Mouse (Mus musculus): ENCODE data around the gene Slc13a2. TPM values are rescaled to one million over a fixed set of nuclear protein-coding genes. Genes with fewer than 3 reads are reported as not detected.

Slc13a2 gene
- not detected for polyA plus RNA-seq (2017; shearing (Covaris generic))

DNA sequence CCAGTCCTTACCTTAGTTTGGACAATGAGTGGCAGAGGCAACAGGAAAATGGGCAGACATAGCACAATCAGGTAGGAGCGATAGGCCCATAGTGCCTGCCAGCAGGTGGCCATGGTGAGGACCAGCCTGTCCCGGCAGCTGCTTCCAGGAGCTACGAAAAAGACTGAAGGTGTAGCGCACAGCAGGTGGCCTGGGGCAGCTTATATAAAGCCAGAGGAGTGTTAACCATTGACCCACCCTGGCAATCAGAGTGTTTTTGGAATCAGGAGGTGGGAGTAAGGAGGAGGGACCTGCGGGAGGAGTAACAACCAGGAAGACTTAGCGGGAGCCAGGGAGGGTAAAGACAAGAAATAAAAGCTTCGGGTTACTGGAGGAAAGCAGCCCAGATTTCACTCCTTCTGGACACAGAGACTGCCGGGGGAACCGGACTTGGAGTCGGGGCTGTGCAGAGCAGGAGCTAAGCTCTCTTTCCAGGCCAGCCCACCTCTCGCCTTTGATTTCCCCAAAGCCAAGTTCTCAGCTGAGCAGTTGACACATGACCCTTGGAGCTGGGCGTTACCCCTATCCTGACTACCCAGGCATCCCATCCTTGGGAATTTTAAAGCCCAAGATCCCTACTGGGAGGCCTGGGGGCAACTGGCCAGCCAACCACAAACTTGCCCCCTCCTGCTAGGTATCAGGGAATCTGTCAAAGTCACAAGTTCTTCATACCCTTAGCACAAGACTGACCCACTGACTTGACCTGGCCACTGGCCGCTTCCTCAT is at the start of gene Slc13a2:
TSS of gene Slc13a2 (minus strand) at position 163 of the 765 bp plus-strand sequence.
- no peak for ATAC-seq

- ATAC-seq = no peak
Observed at GRCm38 (mm10) chr11:78471326-78472103, 49.5 kb upstream of the Slc13a2 start.

DNA sequence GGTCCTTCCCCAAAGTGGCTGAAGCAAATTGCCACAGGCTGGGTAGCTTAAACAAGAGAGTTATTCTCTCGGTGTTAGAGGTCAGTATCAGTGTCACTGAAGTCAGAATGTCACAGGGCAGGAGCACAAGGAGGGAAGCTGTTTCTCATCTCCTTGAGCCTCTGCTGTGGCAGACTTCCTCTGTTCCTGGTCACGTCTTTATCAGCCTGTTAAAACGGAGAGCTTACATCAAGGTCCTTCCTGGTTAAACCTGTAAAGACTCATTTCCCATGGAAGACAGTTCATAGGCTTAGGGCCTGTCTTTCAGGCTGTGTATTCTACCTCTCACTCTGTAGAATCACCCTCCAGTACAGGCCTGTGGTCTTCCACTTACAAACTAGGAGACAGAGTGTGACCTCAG is 45.9 kb upstream of the Slc13a2 start:
- no peak for ATAC-seq

GRCm38 (mm10) chr11:78467515-78467914 is 45.5 kb upstream of the Slc13a2 start:
- ATAC-seq = no peak

DNA sequence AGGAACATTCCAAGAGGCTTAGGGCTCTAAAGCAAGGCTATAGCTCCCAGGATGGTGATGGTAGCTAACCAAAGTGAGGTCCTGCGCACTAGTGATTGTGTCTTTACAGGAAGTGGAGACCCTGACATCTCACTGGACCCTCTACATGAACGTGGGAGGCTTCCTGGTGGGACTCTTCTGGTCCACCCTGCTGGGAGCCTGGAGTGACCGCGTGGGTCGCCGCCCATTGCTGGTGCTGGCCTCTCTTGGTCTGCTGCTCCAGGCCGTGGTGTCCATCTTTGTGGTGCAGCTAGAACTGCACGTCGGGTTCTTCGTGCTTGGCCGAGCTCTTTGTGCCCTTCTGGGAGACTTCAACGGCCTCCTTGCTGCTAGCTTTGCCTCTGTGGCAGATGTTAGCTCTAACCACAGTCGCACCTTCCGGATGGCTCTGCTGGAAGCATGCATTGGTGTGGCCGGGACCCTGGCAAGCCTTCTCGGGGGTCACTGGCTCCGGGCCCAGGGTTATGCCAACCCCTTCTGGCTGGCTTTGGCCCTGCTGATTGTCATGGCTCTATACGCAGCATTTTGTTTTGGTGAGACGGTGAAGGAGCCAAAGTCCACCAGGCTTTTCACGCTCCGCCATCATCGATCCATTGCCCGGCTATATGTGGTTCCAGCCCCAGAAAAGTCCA is 44.4 kb upstream of the Slc13a2 start:
- ATAC-seq = no peak

DNA sequence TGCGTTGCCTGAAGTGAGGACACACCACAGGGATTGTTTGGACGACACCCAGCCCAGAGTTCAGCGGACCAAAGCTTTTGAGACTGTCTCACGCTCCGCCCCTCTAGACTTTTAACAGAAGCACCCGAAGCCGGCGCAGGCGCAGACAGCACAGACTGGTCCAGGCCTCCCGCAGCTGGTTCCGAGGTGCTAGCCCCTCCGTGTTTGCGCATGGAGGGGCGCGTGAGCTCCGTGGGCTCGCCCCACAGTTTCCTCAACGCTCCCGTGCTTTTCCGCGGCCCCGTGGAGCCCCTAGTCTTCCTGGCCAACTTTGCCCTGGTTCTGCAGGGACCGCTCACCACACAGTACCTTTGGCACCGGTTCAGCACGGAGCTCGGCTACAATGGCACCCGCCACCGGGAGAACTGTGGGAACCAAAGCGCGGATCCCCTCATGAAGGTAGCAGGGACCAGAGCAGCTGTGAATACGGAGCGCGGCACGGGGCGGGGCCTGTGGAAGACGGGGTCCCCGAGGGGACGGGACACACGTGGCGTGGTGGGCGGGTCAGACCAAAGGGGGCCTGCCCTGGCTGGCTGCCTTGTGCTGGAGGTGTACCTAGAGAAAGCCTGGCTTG is 43.7 kb upstream of the Slc13a2 start, which contains the start of gene Slc46a1:
TSS of gene Slc46a1 (plus strand) at position 130 of the 613 bp plus-strand sequence.
- ATAC-seq = no peak

DNA sequence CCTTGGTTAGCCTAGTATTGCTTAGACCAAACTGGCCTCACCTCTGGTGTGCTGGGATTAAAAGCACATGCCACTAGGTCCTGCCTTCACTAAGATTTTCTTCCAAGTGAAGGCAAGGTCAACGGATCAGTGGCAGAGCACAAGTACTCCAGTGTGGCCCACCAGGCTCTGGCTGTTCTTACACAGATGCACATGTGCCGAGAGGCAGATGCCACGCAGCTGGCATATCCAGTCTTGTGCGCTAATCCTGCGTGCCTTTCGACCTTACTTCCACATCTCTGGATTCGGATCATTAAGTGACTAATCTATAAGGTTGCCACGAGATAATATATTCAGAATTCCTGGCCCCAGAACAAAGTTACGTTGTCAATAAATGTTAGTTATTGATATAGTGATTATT is 43.1 kb upstream of the Slc13a2 start:
- ATAC-seq = no peak

DNA sequence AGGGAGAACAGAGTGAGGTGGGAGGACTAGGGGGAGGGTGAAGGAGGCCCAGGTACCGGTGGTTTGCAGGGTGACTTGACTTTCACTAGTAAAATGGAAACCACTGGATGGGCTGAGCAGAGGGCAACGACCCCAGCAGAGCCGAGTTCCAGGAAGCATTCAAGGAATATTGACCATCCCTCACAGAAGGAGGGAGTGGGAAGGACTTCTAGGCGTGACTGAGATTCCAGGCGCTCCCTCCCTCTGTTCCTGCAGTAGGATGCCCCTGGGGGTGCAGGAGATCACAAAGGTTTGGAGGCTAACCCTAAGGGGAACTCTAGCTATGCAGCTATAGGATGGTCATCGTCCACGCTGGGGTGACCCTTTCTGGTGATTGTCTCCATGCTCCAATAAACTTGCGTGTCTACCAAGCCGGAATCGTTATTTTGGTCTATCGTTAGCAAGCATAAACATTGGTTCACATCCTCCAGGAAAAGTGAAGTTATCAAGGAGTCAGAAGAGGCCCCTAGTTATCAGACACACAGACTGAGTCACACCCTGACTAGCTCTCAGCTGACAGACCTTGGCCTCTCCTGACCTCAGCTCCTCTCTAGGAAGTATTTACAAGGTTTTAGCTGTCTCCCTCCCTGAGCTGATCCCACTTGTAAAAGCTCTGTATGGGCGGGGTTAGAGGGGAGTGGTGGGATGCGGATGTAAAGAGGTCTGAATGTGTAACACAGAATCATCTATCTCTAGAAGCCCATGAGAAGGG is 41.4 kb upstream of the Slc13a2 start:
- ATAC-seq = no peak

DNA sequence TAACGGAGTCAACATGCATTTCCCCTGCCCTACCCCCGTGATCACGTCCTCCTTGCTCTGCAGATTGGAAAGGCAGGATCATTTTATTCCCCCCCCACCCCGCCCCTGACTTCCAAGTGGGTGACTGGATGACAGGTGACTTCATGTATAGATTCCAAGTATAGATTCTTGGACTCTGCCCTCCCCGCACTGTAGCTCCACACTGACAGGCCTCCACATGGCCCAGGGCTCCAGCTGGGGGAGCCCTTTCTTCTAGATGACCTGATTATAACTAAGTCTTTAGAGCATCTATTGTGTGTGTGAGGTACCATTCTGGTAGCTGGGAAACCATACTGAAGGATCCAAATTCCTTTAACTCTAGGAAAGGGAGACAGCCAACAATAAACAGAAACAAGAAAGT is 40.7 kb upstream of the Slc13a2 start:
- ATAC-seq = no peak

- no peak for ATAC-seq
Observed at GRCm38 (mm10) chr11:78461894-78462293, 39.9 kb upstream of the Slc13a2 start.

DNA sequence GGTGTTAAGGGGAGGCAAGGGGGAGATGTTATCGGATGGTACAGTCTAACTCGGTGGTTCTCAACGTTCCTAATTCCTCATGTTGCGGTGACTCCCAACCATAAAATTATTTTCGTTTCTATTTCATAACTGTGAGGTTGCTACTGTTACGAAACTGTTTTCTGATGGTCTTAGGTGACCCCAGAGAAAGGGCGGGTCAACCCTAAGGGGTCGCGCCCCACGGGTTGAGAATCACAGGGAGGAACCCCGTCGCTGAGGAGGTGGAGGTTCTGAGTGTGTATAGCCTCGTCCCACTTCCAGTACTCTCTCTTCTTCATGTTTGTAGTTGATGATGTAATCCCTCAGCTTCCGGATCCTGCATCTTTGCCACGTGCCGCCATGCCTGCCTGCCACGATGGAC is 36.7 kb upstream of the Slc13a2 start:
- ATAC-seq = no peak

- ATAC-seq = no peak
Observed at GRCm38 (mm10) chr11:78455308-78455707, 33.3 kb upstream of the Slc13a2 start.

DNA sequence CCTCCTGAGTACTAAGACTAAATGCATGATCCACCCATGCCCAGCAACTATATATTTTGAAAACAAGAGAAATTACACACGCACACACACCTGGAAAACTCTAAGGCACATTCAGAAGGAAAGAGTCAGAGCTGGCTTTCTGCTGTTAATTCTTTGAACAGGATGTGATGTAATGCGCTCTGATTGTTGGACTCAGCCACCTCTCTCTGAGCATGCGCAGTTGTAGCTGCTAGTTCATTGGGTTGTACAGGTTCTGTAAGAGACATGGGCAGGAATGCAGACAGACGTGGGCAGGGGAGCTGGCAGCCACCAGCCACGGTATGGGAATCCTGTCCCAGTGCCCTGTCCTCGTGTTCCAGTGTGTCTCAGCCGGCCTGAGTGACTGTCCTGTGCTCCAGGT is 32.3 kb upstream of the Slc13a2 start:
- no peak for ATAC-seq

DNA sequence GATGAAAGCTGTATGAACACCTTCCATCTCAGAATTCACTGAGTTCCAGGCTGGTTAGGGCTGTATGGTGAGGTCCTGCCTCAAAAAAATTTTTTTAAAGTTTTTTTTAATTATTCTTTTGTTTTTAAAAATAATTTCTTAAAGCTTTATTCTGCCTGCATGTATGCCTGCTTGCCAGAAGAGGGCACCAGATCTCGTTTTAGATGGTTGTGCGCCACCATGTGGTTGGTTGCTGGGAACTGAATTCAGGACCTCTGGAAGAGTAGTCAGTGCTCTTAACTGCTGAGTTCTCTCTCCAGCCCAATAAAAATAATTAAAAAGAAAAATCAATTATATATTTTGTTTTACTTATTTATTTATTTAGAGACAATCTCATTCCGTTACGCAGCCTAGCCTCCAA is 31.7 kb upstream of the Slc13a2 start:
- ATAC-seq = no peak

GRCm38 (mm10) chr11:78450337-78450736 is 28.3 kb upstream of the Slc13a2 start:
- ATAC-seq = no peak

- ATAC-seq = no peak
Observed at GRCm38 (mm10) chr11:78448242-78448641, 26.2 kb upstream of the Slc13a2 start.

- ATAC-seq = no peak
Observed at GRCm38 (mm10) chr11:78447168-78447567, 25.2 kb upstream of the Slc13a2 start.

GRCm38 (mm10) chr11:78443115-78443514 is 21.1 kb upstream of the Slc13a2 start:
- no peak for ATAC-seq

DNA sequence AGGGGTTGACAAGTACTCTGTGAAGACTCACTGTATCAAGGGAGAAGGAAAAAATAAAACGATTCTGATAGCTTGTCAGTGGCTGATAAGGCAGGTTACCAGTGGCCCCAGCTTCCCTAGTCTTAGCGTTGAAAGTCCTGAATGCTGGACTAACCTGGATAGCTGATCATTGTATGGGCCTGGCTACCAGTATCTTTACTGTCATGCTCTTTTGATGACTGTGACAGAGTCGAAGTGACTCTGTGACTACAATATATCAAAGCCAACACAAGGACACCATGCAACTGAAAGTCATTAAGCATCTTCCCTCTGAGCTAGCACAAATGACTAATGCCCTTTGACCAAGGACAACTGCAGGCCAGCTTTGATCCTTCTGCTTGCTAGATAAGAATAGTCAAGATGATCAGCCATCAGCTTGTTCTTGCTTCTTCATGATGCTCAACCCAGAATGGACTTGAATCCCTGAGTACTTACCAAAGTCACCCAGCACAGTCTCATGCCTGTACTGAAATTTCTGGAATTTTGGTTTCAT is 16.4 kb upstream of the Slc13a2 start:
- no peak for ATAC-seq

DNA sequence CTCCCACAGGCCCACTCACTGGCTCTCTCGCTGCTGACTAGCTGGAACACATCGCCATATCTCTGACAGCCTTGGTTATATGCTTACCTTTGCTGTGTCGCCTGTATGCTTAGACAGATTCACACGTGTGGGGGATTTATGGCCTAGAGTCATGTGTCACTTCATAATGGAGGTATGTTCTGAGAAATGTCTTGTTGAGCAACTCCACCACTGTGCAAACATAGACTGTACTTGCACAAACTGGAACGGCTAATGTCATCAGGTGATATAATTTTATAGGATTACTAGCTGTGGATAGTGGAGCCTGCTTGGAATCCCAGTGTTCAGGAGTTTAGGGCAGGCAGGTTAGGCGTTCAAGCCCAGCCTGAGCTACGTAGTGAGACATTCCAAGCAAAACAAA is 15.2 kb upstream of the Slc13a2 start:
- ATAC-seq = no peak

DNA sequence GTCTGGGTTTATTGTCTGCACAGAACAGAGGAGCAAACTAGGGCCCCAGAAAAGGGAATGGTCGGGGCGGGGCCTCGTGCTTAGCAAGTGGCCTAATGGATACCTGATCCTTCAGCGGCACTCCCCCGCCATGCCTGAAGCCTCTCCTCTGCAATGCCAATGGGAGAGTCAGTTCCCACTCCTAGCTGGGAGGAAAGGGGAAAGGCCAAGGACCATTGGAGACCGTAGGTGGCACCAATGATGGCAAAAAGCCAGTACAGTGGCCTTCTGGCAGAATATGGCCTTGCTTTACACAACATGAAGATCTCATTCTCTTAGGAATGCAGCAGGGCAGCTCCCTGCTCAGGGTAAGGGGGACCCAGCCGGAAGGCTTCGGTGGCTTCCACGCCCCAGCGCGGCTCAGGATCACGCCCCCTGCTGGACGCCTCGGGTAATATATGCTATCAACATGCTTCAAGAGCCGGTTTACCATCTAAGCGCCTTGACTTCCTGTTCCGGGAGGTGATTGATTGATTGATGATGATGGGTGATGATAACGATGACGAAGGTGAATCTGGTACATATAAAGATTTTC is 13.8 kb upstream of the Slc13a2 start:
- no peak for ATAC-seq

DNA sequence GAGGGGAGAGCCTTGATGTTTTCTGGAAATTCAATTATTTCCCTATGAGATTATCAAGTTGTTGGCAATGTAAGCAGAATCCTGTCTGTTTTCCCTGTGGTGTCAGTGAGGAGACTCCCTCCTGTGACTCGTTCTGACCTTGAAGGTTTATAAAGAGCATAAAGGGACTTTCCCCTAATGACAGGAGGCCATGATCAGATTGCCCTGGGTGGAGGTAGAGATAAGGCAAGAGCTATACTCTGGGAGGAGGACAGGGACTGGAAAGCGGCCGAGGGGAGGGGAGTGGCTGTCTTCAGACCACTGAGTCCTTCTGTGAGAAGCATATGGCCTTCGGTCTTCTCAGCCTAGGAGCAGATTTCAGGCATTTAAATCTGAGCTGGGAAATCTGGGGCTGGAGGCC is 12.0 kb upstream of the Slc13a2 start:
- ATAC-seq = no peak

All from activated CD4-positive, CD25-positive, alpha-beta regulatory T cell, adult 4 months (primary cell).